Mouse (Mus musculus): ENCODE data around the gene Cacul1. TPM values are rescaled to one million over a fixed set of nuclear protein-coding genes. Genes with fewer than 3 reads are reported as not detected.
"Not testable (repeated sequence)": the region's sequence is repeated elsewhere in the genome, so short reads cannot be mapped to it uniquely, and the experiment has no call there.

Cacul1 gene
- polyA plus RNA-seq, 1 experiment from 2014 or later: 12.5 TPM

- ATAC-seq: no peak
Observed at GRCm38 (mm10) chr19:60603586-60603985, 22.8 kb upstream of the Cacul1 start.

GRCm38 (mm10) chr19:60602066-60602465, 21.2 kb upstream of the Cacul1 start:
- H3K4me2 ChIP-seq (replicated peaks; ENCODE audit: low read depth, low read length); H3K36me3 ChIP-seq (ENCODE audit: insufficient read depth, low read length); H3K27me3 ChIP-seq (replicated peaks; ENCODE audit: insufficient read depth, low read length); H3K9ac ChIP-seq (replicated peaks; ENCODE audit: low read depth); H3K4me1 ChIP-seq (ENCODE audit: insufficient read depth, low read depth, low read length); ATAC-seq; H3K9me3 ChIP-seq (ENCODE audit: low read length); H3K27ac ChIP-seq (ENCODE audit: low read length); H3K4me3 ChIP-seq (ENCODE audit: low read depth, low read length); DNase-seq (ENCODE audit: low spot score): not testable (repeated sequence)
- WGBS: 94% methylated on average over 1 of the region's 1 CpGs

More at GRCm38 (mm10) chr19:60603586-60603985, 22.8 kb upstream of the Cacul1 start:
- TF ChIP-seq CTCF (IDR thresholded peaks at IDR 0.05): no peak
- TF ChIP-seq EP300 (IDR thresholded peaks at IDR 0.05): no peak
- WGBS: 82% methylated on average over 3 of the region's 3 CpGs
- no peaks in the 10 kb centered on the region for H3K4me1 ChIP-seq (ENCODE audit: insufficient read depth, low read depth, low read length)
- no peaks in the 10 kb centered on the region for H3K36me3 ChIP-seq (ENCODE audit: insufficient read depth, low read length)
- no peaks in the 10 kb centered on the region for H3K27me3 ChIP-seq (replicated peaks; ENCODE audit: insufficient read depth, low read length)
- no peak overlapping the region for H3K9ac ChIP-seq (replicated peaks; ENCODE audit: low read depth)
- H3K27ac ChIP-seq (ENCODE audit: low read length): no peak overlapping the region
- DNase-seq (ENCODE audit: low spot score): no peak
- H3K4me2 ChIP-seq (replicated peaks; ENCODE audit: low read depth, low read length): no peak overlapping the region
- H3K4me3 ChIP-seq (ENCODE audit: low read depth, low read length): no peak overlapping the region
- H3K9me3 ChIP-seq (ENCODE audit: low read length): no peaks in the 10 kb centered on the region

DNA sequence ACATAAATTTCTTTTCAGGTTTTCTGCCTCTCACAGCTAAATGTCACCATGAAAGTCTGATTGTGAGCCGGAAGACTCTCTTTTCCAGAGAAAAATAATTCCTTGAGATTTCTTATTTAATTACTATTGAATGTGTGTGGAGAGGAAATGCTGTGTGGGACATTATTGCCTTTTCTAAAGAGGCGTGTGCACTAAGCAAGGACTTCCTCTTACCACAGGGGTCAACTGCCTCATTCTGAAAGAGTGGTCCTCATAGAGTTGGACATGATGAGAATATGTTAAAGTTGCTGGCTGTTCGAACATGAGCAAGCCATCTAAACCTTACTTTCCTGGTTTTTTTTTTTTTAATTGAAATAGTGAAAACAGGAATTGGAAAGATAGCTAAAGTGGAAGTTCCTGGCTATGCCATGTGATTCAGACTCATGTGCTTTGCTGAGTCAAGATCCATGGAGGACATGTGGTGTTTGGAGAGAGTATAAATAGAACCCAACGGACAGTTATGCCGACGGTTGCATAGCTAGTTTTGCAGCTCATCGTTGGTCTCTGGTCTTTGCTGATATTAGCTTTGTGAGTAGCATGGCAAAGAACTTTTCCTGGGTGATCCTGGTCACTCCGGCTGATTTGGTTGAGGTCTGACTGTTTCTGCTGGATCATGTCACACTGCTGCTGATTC, 17.3 kb upstream of the Cacul1 start:
- H3K27ac ChIP-seq (ENCODE audit: low read length): no peak overlapping the region
- TF ChIP-seq CTCF (IDR thresholded peaks at IDR 0.05): no peak
- no peak for TF ChIP-seq EP300 (IDR thresholded peaks at IDR 0.05)
- WGBS: 83% methylated on average over 8 of the region's 8 CpGs
- no peak for ATAC-seq
- DNase-seq (ENCODE audit: low spot score): no peak
- H3K9ac ChIP-seq (replicated peaks; ENCODE audit: low read depth): no peak overlapping the region
- H3K4me1 ChIP-seq (ENCODE audit: insufficient read depth, low read depth, low read length): no peaks in the 10 kb centered on the region
- H3K9me3 ChIP-seq (ENCODE audit: low read length): no peaks in the 10 kb centered on the region
- H3K4me3 ChIP-seq (ENCODE audit: low read depth, low read length): no peak overlapping the region
- no peaks in the 10 kb centered on the region for H3K36me3 ChIP-seq (ENCODE audit: insufficient read depth, low read length)
- H3K4me2 ChIP-seq (replicated peaks; ENCODE audit: low read depth, low read length): no peak overlapping the region
- no peaks in the 10 kb centered on the region for H3K27me3 ChIP-seq (replicated peaks; ENCODE audit: insufficient read depth, low read length)

- Histone ChIP-seq H3K9me3 (ENCODE audit: low read length) (no peaks in the 10 kb centered on the region), H3K27me3 (replicated peaks; ENCODE audit: insufficient read depth, low read length) (no peaks in the 10 kb centered on the region), H3K4me1 (ENCODE audit: insufficient read depth, low read depth, low read length) (no peaks in the 10 kb centered on the region), H3K4me2 (replicated peaks; ENCODE audit: low read depth, low read length) (no peak overlapping the region), H3K27ac (ENCODE audit: low read length) (no peak overlapping the region), H3K9ac (replicated peaks; ENCODE audit: low read depth) (no peak overlapping the region), H3K36me3 (ENCODE audit: insufficient read depth, low read length) (no peaks in the 10 kb centered on the region), H3K4me3 (ENCODE audit: low read depth, low read length) (no peak overlapping the region)
- DNase-seq (ENCODE audit: low spot score): no peak
- ATAC-seq: no peak
- WGBS: 95% methylated on average over 2 of the region's 2 CpGs
- TF ChIP-seq CTCF (IDR thresholded peaks at IDR 0.05): no peak
- no peak for TF ChIP-seq EP300 (IDR thresholded peaks at IDR 0.05)
Observed at GRCm38 (mm10) chr19:60589646-60590045, 8.8 kb upstream of the Cacul1 start.

- Histone ChIP-seq H3K27me3 (replicated peaks; ENCODE audit: insufficient read depth, low read length) (no peaks in the 10 kb centered on the region), H3K4me3 (ENCODE audit: low read depth, low read length) (no peak overlapping the region), H3K4me1 (ENCODE audit: insufficient read depth, low read depth, low read length) (no peaks in the 10 kb centered on the region), H3K36me3 (ENCODE audit: insufficient read depth, low read length) (no peaks in the 10 kb centered on the region), H3K9me3 (ENCODE audit: low read length) (no peaks in the 10 kb centered on the region), H3K9ac (replicated peaks; ENCODE audit: low read depth) (no peak overlapping the region), H3K4me2 (replicated peaks; ENCODE audit: low read depth, low read length) (no peak overlapping the region), H3K27ac (ENCODE audit: low read length) (no peak overlapping the region)
- 64% methylated on average over 5 of the region's 5 CpGs for WGBS
- DNase-seq (ENCODE audit: low spot score) (no peak), ATAC-seq (no peak)
- TF ChIP-seq CTCF (IDR thresholded peaks at IDR 0.05) (peak; percentile 15), EP300 (IDR thresholded peaks at IDR 0.05) (no peak)
Observed at GRCm38 (mm10) chr19:60586652-60587051, 5.8 kb upstream of the Cacul1 start.

DNA sequence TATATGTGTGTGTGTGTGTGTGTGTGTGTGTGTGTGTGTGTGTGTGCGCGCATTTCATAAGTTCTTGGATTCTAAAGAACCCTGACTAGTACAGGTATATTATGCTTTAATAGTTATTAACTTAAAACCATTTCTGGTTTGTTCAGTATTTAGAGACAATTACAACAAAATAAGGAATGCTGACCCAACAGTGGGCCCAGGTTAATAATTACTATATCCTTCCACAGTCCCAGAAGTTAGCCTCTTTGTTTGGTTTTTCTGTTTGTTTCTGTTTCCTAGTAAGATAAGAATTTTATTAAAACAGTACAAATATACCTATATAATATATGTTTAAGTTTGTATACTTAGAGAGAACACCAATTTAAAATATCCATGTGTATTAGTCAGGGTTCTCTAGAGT, 2.4 kb upstream of the Cacul1 start:
- DNase-seq (ENCODE audit: low spot score) (no peak), ATAC-seq (no peak)
- H3K4me2 ChIP-seq (replicated peaks; ENCODE audit: low read depth, low read length): no peak overlapping the region
- TF ChIP-seq CTCF (IDR thresholded peaks at IDR 0.05) (no peak), EP300 (IDR thresholded peaks at IDR 0.05) (no peak)
- H3K36me3 ChIP-seq (ENCODE audit: insufficient read depth, low read length): no peaks in the 10 kb centered on the region
- H3K27ac ChIP-seq (ENCODE audit: low read length): no peak overlapping the region
- no peaks in the 10 kb centered on the region for H3K9me3 ChIP-seq (ENCODE audit: low read length)
- H3K9ac ChIP-seq (replicated peaks; ENCODE audit: low read depth): no peak overlapping the region
- H3K27me3 ChIP-seq (replicated peaks; ENCODE audit: insufficient read depth, low read length): no peaks in the 10 kb centered on the region
- WGBS: 88% methylated on average over 2 of the region's 2 CpGs
- no peak overlapping the region for H3K4me3 ChIP-seq (ENCODE audit: low read depth, low read length)
- H3K4me1 ChIP-seq (ENCODE audit: insufficient read depth, low read depth, low read length): peaks cover 4% of the 10 kb centered on the region; the same call in 1 of the 2 replicates
